Mouse (Mus musculus) liver, embryonic 14.5 days (tissue): ENCODE results near the gene Dclre1b. TPM values are rescaled to one million over a fixed set of nuclear protein-coding genes. Genes with fewer than 3 reads are reported as not detected.

ENCODE experiments used
- ATAC-seq: fragments of 200-750 bp; cut with Nextera tagmentation; 2 replicates; pipeline ENCODE4 v1.8.0; 2017; ENCODE audit warnings: moderate number of reproducible peaks, mild to moderate bottlenecking, moderate library complexity; ENCODE audit not compliant: insufficient read depth
- DNase-seq, 3 experiments: peaks; one replicate each; pipeline ENCODE4 v3.0.0-alpha.2; 2012 to 2013; ENCODE audit warnings: low read depth in 3 of 3, low spot score in 3 of 3
- H3K27ac ChIP-seq: fragments of 300-500 bp; sonication (generic); 2 replicates; pipeline ENCODE4 v1.5.1; 2014; ENCODE audit warnings: moderate library complexity, mild to moderate bottlenecking, control low read depth, inconsistent platforms
- H3K27me3 ChIP-seq: fragments of 300-500 bp; sonication (generic); 2 replicates; pipeline ENCODE4 v1.6.1; 2014; ENCODE audit warnings: mild to moderate bottlenecking, low read length, moderate library complexity; ENCODE audit not compliant: control insufficient read depth, insufficient read depth
- H3K36me3 ChIP-seq: fragments of 300-500 bp; sonication (generic); replicated peaks from 2 replicates; pipeline ENCODE4 v1.6.1; 2014; ENCODE audit warnings: low read depth; ENCODE audit not compliant: control insufficient read depth, insufficient read depth
- H3K4me1 ChIP-seq, 2 experiments: fragments of 200-500 bp in 1 of 2; fragments of 300-500 bp in 1 of 2; sonication (generic) in 1 of 2; replicated peaks; 2 replicates each; pipeline ENCODE4 v1.6.1; 2012 to 2014; ENCODE audit warnings: antibody characterized with exemption in 1 of 2, inconsistent platforms in 1 of 2, low read length in 1 of 2; ENCODE audit not compliant: control insufficient read depth in 2 of 2, insufficient read depth in 2 of 2
- H3K4me2 ChIP-seq: fragments of 300-500 bp; sonication (generic); 2 replicates; pipeline ENCODE4 v1.6.1; 2014; ENCODE audit warnings: low read depth, mild to moderate bottlenecking, control low read depth, moderate library complexity
- H3K4me3 ChIP-seq, 2 experiments: fragments of 200-500 bp in 1 of 2; fragments of 300-500 bp in 1 of 2; sonication (generic) in 1 of 2; 2 replicates each; pipeline ENCODE4 v1.5.1; 2012 to 2014; ENCODE audit warnings: low read depth in 2 of 2, low read length in 2 of 2, mild to moderate bottlenecking in 2 of 2, control low read depth in 1 of 2, inconsistent platforms in 1 of 2, moderate library complexity in 1 of 2; ENCODE audit not compliant: insufficient read depth in 1 of 2
- H3K9ac ChIP-seq: fragments of 300-500 bp; sonication (generic); replicated peaks from 2 replicates; pipeline ENCODE4 v1.6.1; 2014; ENCODE audit warnings: mild to moderate bottlenecking, control low read depth, moderate library complexity
- H3K9me3 ChIP-seq: fragments of 300-500 bp; sonication (generic); 2 replicates; pipeline ENCODE4 v1.6.1; 2016; ENCODE audit warnings: low read length, mixed read lengths; ENCODE audit not compliant: control insufficient read depth
- CTCF ChIP-seq: IDR thresholded peaks from 2 replicates; pipeline ENCODE4 v1.5.1; 2016; ENCODE audit warnings: antibody characterized with exemption, low read depth, control low read depth
- EP300 ChIP-seq: IDR thresholded peaks from 2 replicates; pipeline ENCODE4 v1.6.1; 2016; ENCODE audit warnings: antibody characterized with exemption, low read depth
- WGBS: fragments of 180-500 bp; shearing (Covaris S2); extraction: QIAGEN DNeasy Blood & Tissue Kit; methylation state at CpG from one replicate; pipeline ENCODE4 v1.1.7; 2014; ENCODE audit not compliant: insufficient replicate concordance; 5-methylcytosine and 5-hydroxymethylcytosine counted together
- polyA plus RNA-seq, 2 experiments: library from polyadenylated mRNA; depleted of rRNA in 1 of 2; stranded (reverse) in 1 of 2; unstranded in 1 of 2; fragments of >200 nt; fragmentation: Nextera tagmentation in 1 of 2; extraction: Ambion mirVana in 1 of 2; gene quantifications; 2 replicates each; pipeline versions ENCODE4 v1.2.1 to v1.2.3; 2012 to 2014

Gene Dclre1b
- polyA plus RNA-seq, 2 experiments = 9.7 to 27.4 TPM

DNA sequence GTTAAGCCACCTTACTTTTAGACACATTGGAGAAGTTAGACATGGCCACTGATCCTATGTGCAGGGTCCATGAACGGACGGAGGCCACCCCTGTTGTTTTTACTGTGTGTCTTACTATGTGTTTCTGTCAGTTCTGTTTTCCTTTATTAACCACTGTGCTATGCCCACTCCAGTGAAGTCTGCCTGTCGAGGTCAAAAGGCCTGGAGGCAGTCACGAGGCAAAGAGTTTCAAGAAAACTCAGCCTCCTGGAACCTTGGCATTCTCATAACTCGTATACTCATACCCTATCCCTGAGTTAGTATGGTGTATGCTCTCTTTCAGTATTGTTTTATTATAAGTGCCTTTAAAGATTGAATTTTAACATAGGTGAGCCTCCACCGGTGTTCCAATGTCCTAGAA is 30.5 kb upstream of the Dclre1b start:
- Histone ChIP-seq H3K4me1 (no peaks in the 10 kb centered on the region), H3K4me3 (no peak overlapping the region)

DNA sequence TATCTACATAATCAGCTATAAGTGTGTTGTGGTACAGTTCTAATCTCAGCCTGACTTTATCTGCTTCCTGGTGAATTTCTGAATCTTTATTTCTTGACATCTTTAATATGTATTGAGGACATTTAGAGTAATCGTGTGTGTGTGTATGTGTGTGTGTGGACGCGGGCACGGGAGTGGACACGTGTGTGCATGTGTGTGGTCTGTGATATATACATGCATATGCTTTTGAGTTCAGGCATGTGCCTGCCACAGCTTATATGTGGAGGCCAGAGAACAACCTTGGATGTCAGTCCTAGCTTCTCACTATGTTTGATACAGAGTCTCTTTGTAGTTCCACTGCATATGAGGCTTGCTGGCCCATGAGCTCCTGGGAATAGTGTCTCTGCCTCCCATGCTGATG is 27.2 kb upstream of the Dclre1b start:
- WGBS = 92% methylated on average over 5 of the region's 5 CpGs
- TF ChIP-seq EP300 (no peak), CTCF (no peak)
- no peaks in the 10 kb centered on the region for H3K9me3 ChIP-seq
- H3K36me3 ChIP-seq = no peaks in the 10 kb centered on the region
- ATAC-seq (no peak), DNase-seq (no peak)
- no peak overlapping the region for H3K9ac ChIP-seq
- no peak overlapping the region for H3K27ac ChIP-seq
- H3K4me2 ChIP-seq = no peak overlapping the region
- H3K4me3 ChIP-seq = no peak overlapping the region
- no peaks in the 10 kb centered on the region for H3K27me3 ChIP-seq
- peaks cover 9 to 13% of the 10 kb centered on the region in 2 experiments for H3K4me1 ChIP-seq

More for the DNA sequence above, 30.5 kb upstream of the Dclre1b start:
- Histone ChIP-seq H3K27ac (no peak overlapping the region), H3K9ac (no peak overlapping the region), H3K36me3 (no peaks in the 10 kb centered on the region), H3K4me2 (no peak overlapping the region), H3K27me3 (no peaks in the 10 kb centered on the region), H3K9me3 (no peaks in the 10 kb centered on the region)
- DNase-seq = no peak
- 81% methylated on average over 6 of the region's 6 CpGs for WGBS
- no peak for ATAC-seq
- TF ChIP-seq EP300 = no peak

DNA sequence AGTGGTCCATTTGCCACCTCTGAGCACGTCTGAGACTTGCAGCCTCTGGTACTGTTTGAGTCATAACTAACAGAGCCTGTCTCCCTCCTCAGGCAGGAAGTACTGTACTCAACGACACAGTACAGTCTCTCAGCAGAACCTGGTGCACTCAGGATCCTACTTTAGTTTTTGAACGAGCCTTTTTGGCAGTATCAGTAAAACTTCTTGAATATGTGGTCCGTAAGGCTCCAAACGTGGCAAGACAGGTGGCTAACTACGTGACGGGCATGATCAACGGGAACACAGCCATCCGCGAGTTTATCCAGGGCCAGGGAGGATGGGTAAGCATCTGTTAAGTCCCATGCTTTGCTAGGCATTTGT is 26.7 kb upstream of the Dclre1b start:
- Histone ChIP-seq H3K27ac (no peak overlapping the region), H3K4me2 (no peak overlapping the region), H3K4me3 (no peak overlapping the region), H3K36me3 (no peaks in the 10 kb centered on the region), H3K9me3 (no peaks in the 10 kb centered on the region), H3K4me1 (peaks cover 9 to 13% of the 10 kb centered on the region in 2 experiments), H3K27me3 (no peaks in the 10 kb centered on the region), H3K9ac (no peak overlapping the region)
- 73% methylated on average over 10 of the region's 10 CpGs for WGBS
- DNase-seq (no peak), ATAC-seq (no peak)
- no peak for TF ChIP-seq EP300
- no peak for TF ChIP-seq CTCF

DNA sequence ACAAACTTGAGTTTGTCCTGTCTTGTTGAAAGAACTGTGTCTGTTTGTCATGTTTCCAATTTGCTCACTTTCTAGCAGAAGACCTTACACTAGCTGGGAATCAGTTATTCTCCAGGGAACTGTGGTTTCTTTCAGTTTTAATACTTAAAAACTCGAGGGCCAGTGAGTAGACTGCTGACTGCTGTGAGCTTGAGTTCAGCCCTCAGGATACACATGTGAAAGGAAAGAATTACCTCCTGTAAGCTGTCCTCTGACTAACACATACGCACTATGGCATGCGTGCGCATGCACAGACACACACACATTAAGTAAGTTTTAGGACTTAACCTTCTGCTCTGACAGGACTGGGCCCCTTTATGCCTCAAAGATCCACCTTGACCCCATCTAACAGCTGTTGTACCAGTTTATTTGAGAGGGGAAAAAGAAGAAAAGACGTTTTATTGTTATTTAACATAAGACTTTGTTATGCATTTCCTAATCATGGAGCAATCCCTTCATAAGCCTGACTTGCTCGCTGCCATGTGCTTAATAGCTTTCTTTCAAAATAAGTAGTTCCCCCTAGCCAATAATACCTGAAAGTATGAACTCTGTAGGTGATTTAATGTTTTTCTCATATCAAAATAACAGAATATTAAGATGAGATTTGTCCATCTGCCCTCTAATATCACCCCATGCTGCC is 26.2 kb upstream of the Dclre1b start:
- H3K36me3 ChIP-seq = no peaks in the 10 kb centered on the region
- no peaks in the 10 kb centered on the region for H3K9me3 ChIP-seq
- no peak overlapping the region for H3K4me2 ChIP-seq
- WGBS = 72% methylated on average over 6 of the region's 6 CpGs
- H3K4me1 ChIP-seq = peaks cover 9 to 13% of the 10 kb centered on the region in 2 experiments
- no peak for ATAC-seq
- no peak for DNase-seq
- no peak for TF ChIP-seq CTCF
- no peak for TF ChIP-seq EP300
- H3K9ac ChIP-seq = no peak overlapping the region
- H3K27me3 ChIP-seq = no peaks in the 10 kb centered on the region
- no peak overlapping the region for H3K27ac ChIP-seq
- no peak overlapping the region for H3K4me3 ChIP-seq

DNA sequence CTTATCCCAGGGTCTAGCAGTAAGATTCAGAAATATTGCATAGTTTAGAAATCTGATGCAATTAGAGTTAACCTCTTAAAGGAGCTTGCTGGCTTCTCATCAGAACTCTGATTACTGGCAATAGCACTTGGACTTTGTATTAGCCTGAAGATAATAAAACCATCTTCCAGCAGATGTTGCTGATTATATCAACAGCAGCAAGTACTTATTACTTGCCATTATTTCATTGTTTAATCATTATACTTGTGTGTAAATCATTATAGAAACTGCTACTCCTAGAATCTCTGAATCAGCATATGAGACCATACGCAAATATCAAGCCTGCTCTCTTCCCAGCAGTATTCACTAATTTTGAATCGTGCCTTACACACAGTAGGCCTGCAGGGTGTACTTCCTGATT is 24.8 kb upstream of the Dclre1b start:
- Histone ChIP-seq H3K9me3 (no peaks in the 10 kb centered on the region), H3K27me3 (no peaks in the 10 kb centered on the region), H3K4me2 (no peak overlapping the region), H3K27ac (no peak overlapping the region), H3K4me1 (peaks cover 9 to 13% of the 10 kb centered on the region in 2 experiments), H3K4me3 (no peak overlapping the region), H3K36me3 (no peaks in the 10 kb centered on the region), H3K9ac (no peak overlapping the region)
- WGBS = 79% methylated on average over 2 of the region's 2 CpGs
- TF ChIP-seq EP300 (no peak), CTCF (no peak)
- DNase-seq (no peak), ATAC-seq (no peak)
